Mouse (Mus musculus): Measurements from ENCODE around the gene Dact3.

- no peak for TF ChIP-seq CHD2 (IDR thresholded peaks at IDR 0.05; ENCODE audit: low read length)
- no peak for TF ChIP-seq POLR2A (IDR thresholded peaks at IDR 0.05; ENCODE audit: control insufficient read depth in 1 of 2, insufficient read depth in 1 of 2, low read depth in 1 of 2, low read length in 2 of 2, poor library complexity in 1 of 2)
- TF ChIP-seq ZKSCAN1 (IDR thresholded peaks at IDR 0.05; ENCODE audit: low read depth, low read length), result no peak
- TF ChIP-seq MYC (IDR thresholded peaks at IDR 0.05; ENCODE audit: low read depth, low read length), result no peak
- TF ChIP-seq MAFK (IDR thresholded peaks at IDR 0.05; ENCODE audit: borderline replicate concordance, low read depth, low read length), result no peak
- no peak for TF ChIP-seq ZMIZ1 (IDR thresholded peaks at IDR 0.05; ENCODE audit: low read depth, low read length)
- TF ChIP-seq CTCF (IDR thresholded peaks at IDR 0.05 in 2 of 3, conservative IDR thresholded peaks at IDR 0.05 in 1 of 3; ENCODE audit: control insufficient read depth in 1 of 3, insufficient read depth in 1 of 3, low read depth in 2 of 3, low read length in 3 of 3, poor library complexity in 1 of 3, severe bottlenecking in 1 of 3), result no peak
- TF ChIP-seq EP300 (IDR thresholded peaks at IDR 0.05; ENCODE audit: low read depth in 1 of 2, low read length in 2 of 2), result no peak
- no peak for TF ChIP-seq GATA1 (IDR thresholded peaks at IDR 0.05; ENCODE audit: low read depth, low read length)
- no peak for TF ChIP-seq BHLHE40 (IDR thresholded peaks at IDR 0.05; ENCODE audit: borderline replicate concordance, low read depth, low read length)
Measured at GRCm38 (mm10) chr7:16908859-16909258, 33.7 kb downstream of the Dact3 start.

Measured in MEL (cell line).